Mouse (Mus musculus) gastrocnemius, adult 2 months (tissue): ENCODE measurements around the gene Tns2. TPM values are rescaled to one million over a fixed set of nuclear protein-coding genes. Genes with fewer than 3 reads are reported as not detected.

Experiments
- DNase-seq: peaks from one replicate; pipeline ENCODE4 v3.0.0; 2022
- H3K27ac ChIP-seq: fragments of 200-600 bp; 2 replicates; pipeline ENCODE4 v1.8.1; 2022; ENCODE audit warnings: mild to moderate bottlenecking
- H3K4me3 ChIP-seq: fragments of 200-600 bp; 2 replicates; pipeline ENCODE4 v1.8.1; 2022; ENCODE audit warnings: mild to moderate bottlenecking, moderate library complexity
- CTCF ChIP-seq: fragments of 200-600 bp; IDR thresholded peaks from 2 replicates; pipeline ENCODE4 v1.8.1; 2022; ENCODE audit warnings: antibody characterized with exemption, mild to moderate bottlenecking, moderate library complexity
- intact Hi-C: fragments of 180-260 bp; cut with DNase I; formaldehyde crosslinking; loops from one replicate; pipeline ENCODE4 v1.15.1; 2025
- total RNA-seq, 2 experiments: library from RNA; stranded (reverse); gene quantifications; 2 replicates each; pipeline ENCODE4 v1.2.3; 2021

Gene Tns2
- total RNA-seq, 2 experiments from 2014 or later: 39.1 to 44.1 TPM

DNA sequence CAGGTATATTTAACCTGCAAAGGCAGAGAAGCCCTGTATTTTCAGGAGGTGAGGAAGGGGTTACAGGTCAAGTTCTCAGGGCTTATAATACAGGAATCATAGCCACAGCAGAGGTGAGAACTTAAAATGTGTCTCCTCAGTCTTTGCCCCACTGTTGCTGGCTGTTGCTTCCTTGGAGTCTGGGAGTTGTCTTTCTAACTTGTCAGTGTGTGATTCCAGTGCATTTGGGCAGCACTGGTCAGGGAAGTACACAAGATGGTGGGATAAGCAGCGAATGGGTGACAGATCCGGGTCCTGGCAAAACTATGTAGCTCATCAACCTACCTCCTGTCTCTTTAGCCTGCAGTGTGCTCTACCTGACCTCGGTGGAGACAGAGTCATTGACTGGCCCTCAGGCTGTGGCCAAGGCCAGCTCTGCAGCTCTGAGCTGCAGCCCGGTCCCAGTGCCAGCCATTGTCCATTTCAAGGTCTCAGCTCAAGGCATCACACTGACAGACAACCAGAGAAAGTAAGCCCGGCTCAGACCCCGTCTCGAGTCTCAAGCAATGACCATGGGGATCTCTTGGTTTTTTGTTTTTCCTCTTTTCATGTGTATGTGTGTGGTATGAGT, 14.5 kb downstream of the Tns2 start:
- no peak for TF ChIP-seq CTCF
- Histone ChIP-seq H3K27ac (no peak overlapping the region), H3K4me3 (no peak overlapping the region)
- intact Hi-C loops: loop anchor here (5.0 to 10.0 kb wide), 2 partner anchors 33 to 110 kb away; no protein-coding TSS in a partner anchor
- DNase-seq: no peak

DNA sequence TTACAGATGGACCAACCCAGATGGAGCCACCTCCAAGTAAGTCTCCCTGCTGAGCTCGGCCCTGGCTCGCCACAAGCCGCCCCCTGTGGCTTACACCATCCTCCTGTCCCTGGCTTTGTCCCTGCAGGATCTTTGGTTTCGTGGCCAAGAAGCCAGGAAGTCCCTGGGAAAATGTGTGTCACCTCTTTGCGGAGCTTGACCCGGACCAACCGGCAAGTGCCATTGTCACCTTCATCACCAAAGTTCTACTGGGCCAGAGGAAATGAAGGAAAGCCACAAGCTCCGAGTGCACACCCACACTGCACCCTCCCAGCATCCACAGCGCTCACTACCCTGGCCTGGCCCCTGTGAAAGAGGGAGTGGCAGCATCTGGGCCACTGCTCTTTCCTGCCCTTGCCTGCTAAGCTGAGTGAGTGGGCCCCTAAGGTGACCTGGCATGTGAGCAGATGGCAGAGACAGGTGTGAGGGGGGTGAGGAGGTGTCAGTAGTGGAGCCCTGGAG, 15.6 kb downstream of the Tns2 start:
- TF ChIP-seq CTCF: no peak
- no peak overlapping the region for H3K4me3 ChIP-seq
- no peak overlapping the region for H3K27ac ChIP-seq
- intact Hi-C loops: loop anchor here (10.0 kb wide), 1 partner anchor 109 kb away; no protein-coding TSS in a partner anchor
- peak; percentile 35 for DNase-seq

GRCm38 (mm10) chr15:102116753-102117415, 16.7 kb downstream of the Tns2 start:
- peak; percentile 38 for DNase-seq
- TF ChIP-seq CTCF: no peak
- H3K4me3 ChIP-seq: peak overlapping the region; percentile 11; the same call in 1 of the 2 replicates
- intact Hi-C loops: loop anchor here (10.0 kb wide), 1 partner anchor 108 kb away; no protein-coding TSS in a partner anchor
- H3K27ac ChIP-seq: peak overlapping the region; percentile 79

- Histone ChIP-seq H3K27ac (peak overlapping the region; percentile 79), H3K4me3 (peak overlapping the region; percentile 19; the same call in 1 of the 2 replicates)
- intact Hi-C loops: loop anchor here (10.0 kb wide), 1 partner anchor 107 kb away; no protein-coding TSS in a partner anchor
- TF ChIP-seq CTCF: peak; percentile 64
- peak; percentile 69 for DNase-seq
These were observed 17.5 kb downstream of the Tns2 start for GRCm38 (mm10) chr15:102117461-102118443.

DNA sequence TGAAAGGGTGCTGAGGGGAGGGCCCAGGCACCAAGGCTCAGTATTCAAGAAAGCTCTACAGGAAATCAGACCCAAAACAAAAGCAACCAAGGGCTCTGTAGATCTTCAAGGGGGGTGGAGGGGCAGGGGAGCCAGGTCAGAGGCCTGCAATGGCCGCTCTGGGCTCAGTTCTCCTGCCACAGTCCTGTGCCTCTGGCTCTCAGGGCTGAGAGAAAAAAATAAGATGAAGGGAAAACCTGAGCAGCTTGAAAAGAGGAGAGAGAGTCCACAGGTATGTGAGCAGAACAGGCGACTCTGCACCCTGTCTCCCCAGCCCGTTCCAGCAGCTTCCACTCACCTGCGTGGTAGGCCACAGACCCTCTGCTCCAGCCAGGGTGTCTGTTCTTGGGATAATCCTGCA, 18.4 kb downstream of the Tns2 start:
- no peak for DNase-seq
- intact Hi-C loops: loop anchor here (10.0 kb wide), 1 partner anchor 106 kb away; no protein-coding TSS in a partner anchor
- TF ChIP-seq CTCF: no peak
- Histone ChIP-seq H3K4me3 (no peak overlapping the region), H3K27ac (peak overlapping the region; percentile 79)

DNA sequence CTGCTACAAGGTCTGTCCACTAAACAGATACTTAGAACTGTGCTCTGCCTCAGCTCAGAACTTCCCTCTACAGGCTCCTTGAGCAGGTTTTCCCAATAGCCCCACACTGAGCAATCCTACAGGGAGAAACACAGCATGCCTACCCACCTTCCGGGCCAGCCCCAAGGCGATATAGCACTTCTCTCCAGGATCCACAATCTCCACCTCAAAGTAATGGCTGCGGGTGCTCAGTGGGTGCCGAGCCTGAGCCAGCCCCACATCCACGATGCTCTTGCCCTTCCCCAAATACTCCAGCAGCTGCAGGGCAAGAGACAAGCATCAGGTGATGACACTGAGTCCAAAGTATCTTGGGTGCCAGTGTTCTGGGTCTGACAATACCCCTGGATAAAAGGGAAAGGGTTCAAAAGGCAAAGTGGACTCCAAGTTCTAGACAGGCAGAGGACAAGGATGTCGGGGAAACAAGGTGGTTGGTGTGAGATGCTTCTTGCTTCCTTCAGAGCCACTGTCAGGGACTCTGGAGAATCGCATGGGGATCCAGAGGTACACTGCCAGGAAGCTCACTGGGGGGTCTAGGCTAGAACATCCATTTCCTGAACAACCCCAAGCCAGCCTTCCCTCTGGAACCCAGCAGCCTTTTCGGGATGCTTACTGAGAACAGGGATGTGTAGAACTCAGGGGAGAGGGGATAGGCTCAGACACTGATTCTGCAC, 19.1 kb downstream of the Tns2 start:
- no peak overlapping the region for H3K4me3 ChIP-seq
- DNase-seq: peak; percentile 33
- intact Hi-C loops: loop anchor here (10.0 kb wide), 1 partner anchor 106 kb away; no protein-coding TSS in a partner anchor
- H3K27ac ChIP-seq: peak overlapping the region; percentile 79
- no peak for TF ChIP-seq CTCF

- no peak for TF ChIP-seq CTCF
- Histone ChIP-seq H3K4me3 (no peak overlapping the region), H3K27ac (peak overlapping the region; percentile 79)
- peak; percentile 24 for DNase-seq
- intact Hi-C loops: loop anchor here (2.0 to 10.0 kb wide), 2 partner anchors 27 to 105 kb away; no protein-coding TSS in a partner anchor
These were observed 19.6 kb downstream of the Tns2 start for GRCm38 (mm10) chr15:102119831-102120170.

- intact Hi-C loops: loop anchor here (2.0 kb wide), 1 partner anchor 26 kb away; no protein-coding TSS in a partner anchor
- TF ChIP-seq CTCF: no peak
- no peak overlapping the region for H3K4me3 ChIP-seq
- peak; percentile 76 for DNase-seq
- H3K27ac ChIP-seq: peak overlapping the region; percentile 79
These were observed 20.3 kb downstream of the Tns2 start for GRCm38 (mm10) chr15:102120530-102120929.

DNA sequence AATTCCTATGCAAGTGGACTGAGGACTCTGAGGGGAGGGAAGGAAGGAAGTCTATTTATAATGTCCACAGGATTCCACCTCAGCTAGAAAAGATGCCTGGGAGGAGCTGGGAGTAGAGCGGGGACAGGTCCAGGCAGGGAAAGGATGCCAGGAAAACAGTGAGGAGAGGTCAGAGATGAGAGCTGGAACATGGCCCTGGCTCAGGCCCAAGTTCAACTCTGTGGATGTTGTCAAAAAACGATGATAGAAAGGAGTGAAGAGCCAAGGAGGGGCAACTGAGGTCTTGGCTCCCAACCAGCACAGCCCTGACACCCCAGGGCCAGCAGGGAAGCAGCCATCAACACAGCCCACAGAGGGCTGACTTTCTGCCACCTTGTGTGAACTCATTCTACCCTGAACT, 26.1 kb downstream of the Tns2 start:
- intact Hi-C loops: no loop called here
- DNase-seq: peak; percentile 76
- peak overlapping the region; percentile 62 for H3K27ac ChIP-seq
- TF ChIP-seq CTCF: no peak
- H3K4me3 ChIP-seq: no peak overlapping the region; the same call in 1 of the 2 replicates

GRCm38 (mm10) chr15:102133314-102133713, 33.1 kb downstream of the Tns2 start:
- intact Hi-C loops: no loop called here
- Histone ChIP-seq H3K4me3 (no peak overlapping the region), H3K27ac (no peak overlapping the region)
- DNase-seq: no peak
- TF ChIP-seq CTCF: no peak

- DNase-seq: no peak
- intact Hi-C loops: no loop called here
- no peak overlapping the region for H3K27ac ChIP-seq
- no peak overlapping the region for H3K4me3 ChIP-seq
- no peak for TF ChIP-seq CTCF
These were observed 34.5 kb downstream of the Tns2 start for GRCm38 (mm10) chr15:102134709-102135108.
